23 mouse cellular contexts compared by ENCODE assay signal in genomic region chr8:105774498-105774897, GRCm38 (mm10). TPM values are rescaled to one million over a fixed set of nuclear protein-coding genes. Genes with fewer than 3 reads are reported as not detected.
DNase-seq lines count a peak whose midpoint lies in the region; ATAC-seq and TF ChIP-seq lines count a peak whose summit lies in the region.
"Had no signal": no experiment of that assay in that cellular context is flagged by ENCODE, and none has a peak within 500 bp of the region (broad histone marks: within the 10 kb centered on the region; RNA-seq: fewer than 3 reads in every experiment).

No protein-coding gene starts in this region.

- H3K4me1 ChIP-seq in limb, embryonic 11.5 days (ENCODE audit: control insufficient read depth, insufficient read depth, low read length) = no peaks in the 10 kb centered on the region
- no peaks in the 10 kb centered on the region for H3K4me1 ChIP-seq in limb, embryonic 10.5 days
- H3K4me1 ChIP-seq: embryonic facial prominence, embryonic 12.5 days; forebrain, embryonic 15.5 days; heart, embryonic 12.5 days; hindbrain, embryonic 10.5 days; hindbrain, embryonic 15.5 days had no signal

- peaks cover 36% of the 10 kb centered on the region for H3K36me3 ChIP-seq in limb, embryonic 11.5 days (ENCODE audit: control insufficient read depth, insufficient read depth, low read length)
- peaks cover 97% of the 10 kb centered on the region for H3K36me3 ChIP-seq in limb, embryonic 10.5 days

- 0 out of 2 replicates have a peak overlapping the region, but pooled peaks have one; percentile 43 for H3K27ac ChIP-seq in layer of hippocampus, adult 2 months
- H3K27ac ChIP-seq in limb, embryonic 11.5 days (replicated peaks; ENCODE audit: low read depth, low read length) = 0 out of 2 replicates have a peak overlapping the region, but pooled peaks have one; percentile 14
- no peak overlapping the region for H3K27ac ChIP-seq in limb, embryonic 10.5 days
- H3K27ac ChIP-seq: embryonic facial prominence, embryonic 12.5 days; forebrain, embryonic 15.5 days; hindbrain, embryonic 10.5 days; hindbrain, embryonic 15.5 days had no signal

- no peak overlapping the region for H3K4me2 ChIP-seq in limb, embryonic 11.5 days (ENCODE audit: low read depth, severe bottlenecking)
- H3K4me2 ChIP-seq: embryonic facial prominence, embryonic 12.5 days; forebrain, embryonic 15.5 days; heart, embryonic 12.5 days; hindbrain, embryonic 15.5 days had no signal

- H3K9me3 ChIP-seq in limb, embryonic 11.5 days (ENCODE audit: control insufficient read depth, low read length) = no peaks in the 10 kb centered on the region
- H3K9me3 ChIP-seq in limb, embryonic 10.5 days (replicated peaks) = no peaks in the 10 kb centered on the region
- H3K9me3 ChIP-seq: embryonic facial prominence, embryonic 12.5 days; forebrain, embryonic 15.5 days; heart, embryonic 12.5 days; hindbrain, embryonic 10.5 days; hindbrain, embryonic 15.5 days had no signal

- ATAC-seq in limb, embryonic 11.5 days (ENCODE audit: insufficient number of reproducible peaks, low FRiP score, low TSS enrichment, low read depth) = no peak
- ATAC-seq: forebrain, embryonic 15.5 days had no signal

- no peak overlapping the region for H3K4me3 ChIP-seq in layer of hippocampus, adult 2 months
- H3K4me3 ChIP-seq in limb, embryonic 11.5 days (ENCODE audit: low read depth, low read length) = no peak overlapping the region
- H3K4me3 ChIP-seq in limb, embryonic 10.5 days = no peak overlapping the region
- H3K4me3 ChIP-seq: embryonic facial prominence, embryonic 12.5 days; forebrain, embryonic 15.5 days; heart, embryonic 12.5 days; hindbrain, embryonic 10.5 days; hindbrain, embryonic 15.5 days had no signal

- DNase-seq in layer of hippocampus, adult 2 months (ENCODE audit: low spot score in 2 of 2) = no peak
- DNase-seq in layer of hippocampus, postnatal 25 days (ENCODE audit: extremely low spot score in 1 of 2, low spot score in 1 of 2) = no peak
- DNase-seq in limb, embryonic 11.5 days (ENCODE audit: low spot score) = no peak
- DNase-seq in limb, embryonic 10.5 days (ENCODE audit: low spot score) = no peak
- DNase-seq in brain, adult 2 months (ENCODE audit: low read depth, low spot score) = peak; percentile 69
- DNase-seq in left cerebral cortex, postnatal 25 days (ENCODE audit: low spot score in 2 of 2) = peak; percentile 24 to 82
- no peak for DNase-seq in urinary bladder, postnatal 10 days (ENCODE audit: low spot score)
- DNase-seq in embryo, embryonic 10 days (ENCODE audit: low spot score) = no peak
- DNase-seq: adrenal gland, adult 8-10 months; adrenal gland, postnatal 36 days; cerebellum, adult 11 months; cerebellum, adult 8-10 months; gastrocnemius, postnatal 14 days had no signal

- H3K9ac ChIP-seq in limb, embryonic 11.5 days (ENCODE audit: low read length) = no peak overlapping the region
- H3K9ac ChIP-seq: embryonic facial prominence, embryonic 12.5 days; forebrain, embryonic 15.5 days; heart, embryonic 12.5 days; hindbrain, embryonic 15.5 days had no signal

- H3K27me3 ChIP-seq in limb, embryonic 11.5 days (ENCODE audit: control insufficient read depth, insufficient read depth, low read length) = no peaks in the 10 kb centered on the region
- H3K27me3 ChIP-seq in limb, embryonic 10.5 days (ENCODE audit: low read depth, poor library complexity, severe bottlenecking) = no peaks in the 10 kb centered on the region
- H3K27me3 ChIP-seq: embryonic facial prominence, embryonic 12.5 days; forebrain, embryonic 15.5 days; heart, embryonic 12.5 days; hindbrain, embryonic 15.5 days had no signal

- no peak for TF ChIP-seq CTCF in layer of hippocampus, adult 2 months (conservative IDR thresholded peaks at IDR 0.05)

- intact Hi-C loops in left cerebral cortex, postnatal 25 days (cut with DNase I) = no loop called here

- 94% methylated on average over 5 of the region's 5 CpGs for WGBS in limb, embryonic 11.5 days
- 97% methylated on average over 5 of the region's 5 CpGs for WGBS in limb, embryonic 10.5 days

RNA-seq across cellular contexts. Expression of gene Gfod2, which starts 16.0 kb away (rescaled TPM):
- total RNA-seq in layer of hippocampus, adult 2 months (2021) = 10 to 100 TPM; 18.2 to 22.8 TPM
- 10 to 100 TPM; 19.2 to 23.1 TPM for total RNA-seq in layer of hippocampus, postnatal 25 days (2021)
- 22.8 and 25.8 TPM in 2 replicates for polyA plus RNA-seq in limb, embryonic 11.5 days (2014; fragmentation: Nextera tagmentation; extraction: Ambion mirVana)
- polyA plus RNA-seq in limb, embryonic 10.5 days (2016; fragmentation: Nextera tagmentation; extraction: Ambion mirVana) = 25.4 and 29.8 TPM in 2 replicates
- total RNA-seq in left cerebral cortex, postnatal 25 days (2021) = 10 to 100 TPM; 22.0 to 25.5 TPM

RNA-seq across cellular contexts. Expression of gene Ranbp10, which starts 52.7 kb away (rescaled TPM):
- total RNA-seq in layer of hippocampus, adult 2 months (2021) = 10 to 100 TPM; 25.1 to 27.3 TPM
- 10 to 100 TPM; 24.3 to 26.6 TPM for total RNA-seq in layer of hippocampus, postnatal 25 days (2021)
- polyA plus RNA-seq in limb, embryonic 11.5 days (2014; fragmentation: Nextera tagmentation; extraction: Ambion mirVana) = 17.0 and 17.3 TPM in 2 replicates
- 11.5 and 14.9 TPM in 2 replicates for polyA plus RNA-seq in limb, embryonic 10.5 days (2016; fragmentation: Nextera tagmentation; extraction: Ambion mirVana)
- total RNA-seq in left cerebral cortex, postnatal 25 days (2021) = 10 to 100 TPM; 24.4 to 25.8 TPM

RNA-seq across cellular contexts. Expression of gene Tsnaxip1, which starts 53.0 kb away (rescaled TPM):
- total RNA-seq in layer of hippocampus, adult 2 months (2021) = under 1 TPM; 0.22 to 0.28 TPM
- under 1 TPM; 0.15 to 0.31 TPM for total RNA-seq in layer of hippocampus, postnatal 25 days (2021)
- 0.14 and 0.15 TPM in 2 replicates for polyA plus RNA-seq in limb, embryonic 11.5 days (2014; fragmentation: Nextera tagmentation; extraction: Ambion mirVana)
- 0.10 and 0.14 TPM in 2 replicates for polyA plus RNA-seq in limb, embryonic 10.5 days (2016; fragmentation: Nextera tagmentation; extraction: Ambion mirVana)
- not detected for total RNA-seq in left cerebral cortex, postnatal 25 days (2021)
- total RNA-seq: adrenal gland, adult 8-10 months; adrenal gland, postnatal 36 days; common myeloid progenitor, adult 5-6 weeks; gastrocnemius, adult 18-20 months; gastrocnemius, postnatal 14 days; granulocyte monocyte progenitor cell, adult 5-6 weeks; heart, adult 8-10 months; heart, postnatal 25 days had no signal

Comparison
In these comparisons a context has a peak if more than half of its experiments do, and no peak if none do; other contexts are left out.
1. DNase-seq: peak in brain, adult 2 months (single experiment) and left cerebral cortex, postnatal 25 days (2 of 2); none in layer of hippocampus, adult 2 months (0 of 2), layer of hippocampus, postnatal 25 days (0 of 2), limb, embryonic 11.5 days (single experiment), limb, embryonic 10.5 days (single experiment), urinary bladder, postnatal 10 days (single experiment) and embryo, embryonic 10 days (single experiment).